Mouse (Mus musculus) splenic B cell, adult 2 months (primary cell): ENCODE measurements at regions not wholly inside any gene's neighbourhood (a gene's known extent, or its start where the extent isn't known, plus 50 kb on each side); places are given as distances from the start of the nearest gene placed in this dataset.

ENCODE experiments used
- DNase-seq: peaks from one replicate; pipeline ENCODE4 v3.0.0-alpha.2; 2011; ENCODE audit warnings: low read depth, low spot score
- H3K27me3 ChIP-seq: 2 replicates; pipeline ENCODE4 v1.6.1; 2012; ENCODE audit warnings: mild to moderate bottlenecking, low read length, moderate library complexity, mixed read lengths; ENCODE audit not compliant: control insufficient read depth, poor library complexity, insufficient read depth, severe bottlenecking
- H3K36me3 ChIP-seq: 2 replicates; pipeline ENCODE4 v1.6.1; 2012; ENCODE audit warnings: mild to moderate bottlenecking, low read length, moderate library complexity, mixed read lengths; ENCODE audit not compliant: control insufficient read depth, poor library complexity, insufficient read depth, severe bottlenecking

DNA sequence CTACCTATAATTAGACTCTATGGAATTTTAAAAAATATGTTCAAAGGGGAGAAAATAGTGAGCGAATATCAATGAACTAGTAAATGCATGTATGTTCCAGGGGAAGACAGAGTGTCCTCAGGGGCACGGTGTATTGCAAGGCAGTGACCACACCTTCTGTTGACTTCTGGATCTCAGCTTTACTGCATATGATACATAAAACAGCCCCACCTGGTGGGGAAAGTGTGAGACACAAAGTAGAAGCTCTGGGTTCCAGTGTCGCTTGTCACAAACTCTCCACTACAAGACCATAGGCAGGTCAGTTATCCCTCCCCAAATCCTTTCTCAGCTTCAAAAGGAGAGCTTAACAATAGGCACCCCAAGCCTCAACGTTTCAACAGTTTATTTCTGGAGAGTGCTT, 168.8 kb downstream of the Gm11361 start:
- Histone ChIP-seq H3K36me3 (no peaks in the 10 kb centered on the region), H3K27me3 (no peaks in the 10 kb centered on the region)
- peak; percentile 49 for DNase-seq

DNA sequence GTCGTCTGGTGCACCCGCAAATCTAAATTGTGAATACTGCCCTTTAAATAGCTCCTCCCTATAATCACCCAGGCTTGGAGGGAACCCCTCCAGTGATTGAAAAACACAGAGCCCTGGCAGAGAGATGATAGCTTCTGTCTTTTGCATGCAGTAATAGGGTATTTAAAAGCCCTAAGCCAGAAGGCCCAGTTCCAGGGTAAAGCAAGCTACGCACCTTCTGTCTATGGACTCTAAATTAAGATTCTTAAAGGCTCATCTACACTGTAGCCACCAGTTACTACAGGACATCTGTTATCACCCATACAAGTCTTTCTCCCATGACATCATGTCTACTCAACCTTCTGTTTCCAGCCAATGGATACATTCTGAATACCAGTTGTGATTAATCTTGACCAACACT, 167.8 kb downstream of the Gm11361 start:
- H3K27me3 ChIP-seq, result no peaks in the 10 kb centered on the region
- H3K36me3 ChIP-seq, result no peaks in the 10 kb centered on the region
- no peak for DNase-seq

DNA sequence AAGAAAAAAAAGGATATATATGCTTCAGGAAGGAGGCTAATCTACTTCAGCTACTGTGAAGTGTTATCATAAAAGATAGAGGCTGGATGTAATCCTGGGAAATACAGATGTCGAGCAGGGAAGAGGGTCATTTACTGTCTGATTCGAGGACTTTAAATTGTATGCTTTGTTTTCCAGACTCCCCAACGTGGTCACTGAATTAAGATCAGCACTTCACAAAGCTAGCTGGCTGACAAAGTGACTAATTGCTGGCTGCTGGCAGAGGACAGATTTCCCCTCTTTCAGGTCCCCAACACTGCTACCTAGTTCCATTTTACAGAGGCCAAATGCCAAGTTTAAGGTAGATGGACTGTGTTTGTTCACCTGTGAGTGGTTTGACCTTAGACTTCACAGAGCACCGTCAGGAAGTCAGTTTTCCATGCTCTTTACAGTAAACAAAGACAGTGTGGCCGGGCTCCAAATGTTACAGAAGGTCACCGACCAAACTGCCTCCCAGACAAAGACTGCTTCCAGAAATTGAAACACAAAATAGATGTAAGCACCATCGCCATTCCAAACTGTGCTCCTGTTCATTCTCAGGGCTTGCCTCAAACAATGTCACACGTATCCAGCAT, 167.2 kb downstream of the Gm11361 start:
- Histone ChIP-seq H3K36me3 (no peaks in the 10 kb centered on the region), H3K27me3 (no peaks in the 10 kb centered on the region)
- DNase-seq, result no peak

DNA sequence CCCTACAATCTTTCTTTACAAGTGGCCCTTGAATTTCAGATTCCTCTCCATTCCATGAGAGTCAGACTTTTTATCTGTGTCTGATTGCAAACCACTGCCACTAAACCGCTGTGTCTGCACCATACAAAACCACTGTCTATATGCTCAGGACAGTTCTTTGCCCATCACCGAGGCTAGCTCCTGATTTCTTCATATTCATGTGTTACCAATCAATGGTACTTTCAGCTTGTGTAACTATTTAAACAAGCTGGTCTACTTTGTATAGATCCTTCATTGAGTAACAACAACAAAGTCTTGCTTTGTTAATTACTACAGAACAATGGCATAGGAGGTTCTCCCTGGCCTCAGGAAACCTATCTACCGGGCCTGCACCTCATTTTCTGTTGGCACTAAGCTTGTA, 164.0 kb downstream of the Gm11361 start:
- Histone ChIP-seq H3K36me3 (no peaks in the 10 kb centered on the region), H3K27me3 (no peaks in the 10 kb centered on the region)
- no peak for DNase-seq

DNA sequence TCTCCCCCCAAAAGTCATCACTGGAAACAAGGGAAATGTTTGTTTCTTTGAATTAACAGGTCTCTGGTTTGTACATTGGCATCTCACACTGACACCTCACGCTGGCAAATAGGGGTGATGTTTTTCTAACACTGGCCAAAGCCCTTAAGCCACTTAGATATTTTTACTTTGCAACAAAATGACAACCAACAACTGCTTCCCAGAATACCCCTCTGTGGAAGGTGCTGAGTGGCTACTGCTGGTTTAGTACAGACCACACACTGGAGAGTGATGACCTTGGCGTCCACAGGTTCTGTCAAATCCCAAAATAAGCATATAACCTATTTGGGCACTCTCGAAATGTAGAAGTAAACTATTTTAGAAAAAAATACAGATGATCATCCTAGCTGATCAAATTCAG, 163.3 kb downstream of the Gm11361 start:
- Histone ChIP-seq H3K36me3 (no peaks in the 10 kb centered on the region), H3K27me3 (no peaks in the 10 kb centered on the region)
- no peak for DNase-seq

DNA sequence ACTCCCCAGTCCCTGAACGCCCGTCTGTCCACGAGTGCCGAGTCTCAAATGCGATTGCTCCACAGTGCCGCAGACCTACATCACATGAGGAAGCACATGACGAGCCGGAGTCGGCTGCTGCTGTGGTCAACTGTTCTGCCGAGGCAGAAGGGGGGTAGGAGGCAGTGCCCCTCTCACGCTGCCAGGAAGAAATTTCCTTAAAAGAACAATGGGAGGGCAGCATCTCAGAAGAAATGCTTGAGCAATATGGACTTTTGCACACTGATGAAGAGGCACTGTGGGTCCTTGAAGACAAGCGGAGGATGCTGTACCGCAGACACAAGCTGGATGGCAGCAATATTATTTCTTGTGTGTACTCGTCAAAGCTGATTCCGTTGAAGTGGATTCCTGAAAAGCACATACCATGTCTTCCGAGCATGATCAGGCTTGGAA, 162.6 kb downstream of the Gm11361 start:
- peak; percentile 70 for DNase-seq
- Histone ChIP-seq H3K36me3 (no peaks in the 10 kb centered on the region), H3K27me3 (no peaks in the 10 kb centered on the region)

DNA sequence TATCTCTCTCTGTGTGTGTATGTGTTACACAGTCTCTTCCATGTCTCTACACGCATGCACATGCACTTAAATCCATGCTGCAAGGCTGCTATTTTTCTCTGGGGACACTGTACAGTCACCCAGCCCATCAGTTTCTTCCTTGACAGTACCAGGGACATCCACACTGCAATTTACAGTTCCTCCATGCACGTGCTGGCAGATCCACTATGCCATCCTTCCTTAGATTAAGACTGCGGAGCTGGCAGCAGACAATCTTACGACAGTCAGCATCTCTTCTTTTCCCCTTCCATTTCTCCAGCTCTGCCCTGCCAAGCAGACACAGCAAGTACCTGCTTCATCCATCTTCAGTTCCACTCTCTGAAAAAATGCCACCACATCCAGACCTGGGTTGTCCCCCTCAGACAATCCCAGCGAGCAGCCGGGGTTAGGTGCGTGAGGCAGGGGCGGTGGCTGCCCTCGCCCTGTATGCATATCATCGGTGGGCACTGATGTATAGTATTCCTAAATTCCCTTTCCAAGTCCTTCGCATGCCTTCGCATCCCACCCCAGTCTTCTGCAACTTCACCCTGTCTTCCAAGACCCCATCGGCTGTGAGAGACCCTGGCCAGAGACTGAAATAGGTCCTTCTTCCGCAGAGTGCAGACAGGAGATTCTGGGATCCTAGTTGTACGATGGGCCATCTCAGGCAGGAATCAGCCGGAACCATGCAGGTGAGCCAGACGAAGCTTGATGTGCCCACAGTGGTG, 161.8 kb downstream of the Gm11361 start:
- no peak for DNase-seq
- Histone ChIP-seq H3K36me3 (no peaks in the 10 kb centered on the region), H3K27me3 (no peaks in the 10 kb centered on the region)

DNA sequence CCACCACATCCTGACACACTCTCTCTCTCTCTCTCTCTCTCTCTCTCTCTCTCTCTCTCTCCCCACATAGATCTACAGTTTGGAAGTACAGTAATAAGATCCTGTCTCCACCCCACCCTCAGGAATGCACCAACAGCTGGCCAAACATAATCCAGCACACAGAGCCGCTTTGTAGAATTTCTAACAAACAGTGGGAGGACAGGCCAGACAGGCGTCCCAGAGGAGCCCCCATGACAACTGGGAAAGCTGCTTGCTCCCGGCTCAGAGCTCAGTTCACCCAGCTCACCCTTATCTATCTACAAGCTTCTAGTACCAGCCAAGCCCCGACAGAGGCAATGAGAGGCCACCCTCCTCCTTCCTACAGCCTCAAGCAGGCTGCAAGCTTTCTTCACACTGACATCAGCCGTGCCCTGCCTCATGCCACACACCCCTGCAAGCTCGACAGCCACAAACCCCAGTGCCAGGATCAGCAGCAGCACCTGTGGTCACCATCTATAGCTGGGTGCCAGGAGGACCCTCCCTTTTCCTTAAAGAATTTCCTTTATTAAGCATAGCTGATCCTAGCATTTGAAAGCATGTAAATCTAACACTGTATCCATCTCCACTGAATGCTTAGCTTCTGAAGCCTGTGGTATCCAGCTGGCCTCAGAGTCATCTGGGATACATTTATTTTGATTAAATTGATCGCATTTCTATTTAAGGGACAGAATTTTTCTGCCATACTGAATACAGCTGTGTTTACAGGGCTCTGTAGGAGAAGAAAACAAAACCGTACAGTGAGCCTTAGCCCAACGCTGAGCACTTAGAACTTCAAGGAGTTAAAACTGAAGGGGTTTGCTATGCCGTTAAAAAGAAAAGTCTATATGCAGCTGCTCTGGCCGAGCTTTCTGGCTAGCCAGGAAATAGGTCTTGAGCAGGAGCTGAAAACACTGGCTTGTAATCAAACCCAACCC, 160.9 kb downstream of the Gm11361 start:
- Histone ChIP-seq H3K27me3 (no peaks in the 10 kb centered on the region), H3K36me3 (no peaks in the 10 kb centered on the region)

DNA sequence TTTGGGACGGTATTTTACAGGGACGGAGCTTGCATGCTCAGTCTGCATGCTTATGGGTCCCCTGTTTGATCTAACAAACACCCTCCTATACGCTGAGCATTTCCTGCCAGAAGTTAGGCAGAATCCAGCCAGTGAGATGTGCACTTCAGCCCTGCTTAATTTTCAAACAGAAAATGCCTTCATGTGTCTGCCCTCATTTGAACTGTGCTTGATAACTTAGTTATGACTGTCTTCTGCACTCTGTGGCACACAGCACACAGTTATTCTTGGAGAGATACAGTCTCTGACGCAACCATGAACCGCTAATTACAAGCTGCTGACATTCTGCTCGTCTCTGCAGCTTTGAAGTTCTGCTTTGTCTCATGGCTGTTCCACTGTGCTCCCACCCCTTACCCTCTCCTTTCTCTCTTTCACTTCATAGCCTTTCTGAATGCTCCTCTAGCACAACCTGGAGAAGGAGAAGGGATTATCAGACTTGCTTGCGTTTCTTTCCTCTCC, 160.2 kb downstream of the Gm11361 start:
- DNase-seq, result peak; percentile 15
- Histone ChIP-seq H3K36me3 (no peaks in the 10 kb centered on the region), H3K27me3 (no peaks in the 10 kb centered on the region)

More for the DNA sequence above, 160.9 kb downstream of the Gm11361 start:
- DNase-seq, result no peak

DNA sequence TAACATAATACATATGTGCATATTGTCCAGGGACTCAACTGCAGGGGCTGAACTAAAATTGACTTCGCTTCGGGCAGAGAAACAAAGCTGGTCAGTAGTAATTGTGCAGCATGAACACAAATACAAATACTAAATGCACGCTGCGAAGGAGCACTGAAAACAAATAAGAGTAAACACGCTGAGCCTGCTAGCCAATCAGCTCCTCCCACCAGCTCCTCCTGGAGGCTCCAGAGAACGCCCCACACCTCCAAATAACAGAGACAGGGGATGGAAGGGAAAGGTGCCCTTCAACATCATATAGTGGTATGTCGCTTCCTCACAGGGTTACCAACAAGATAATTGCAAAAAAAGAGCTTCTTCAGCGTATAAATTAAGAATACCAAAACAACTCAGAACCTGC, 159.6 kb downstream of the Gm11361 start:
- no peak for DNase-seq
- Histone ChIP-seq H3K36me3 (no peaks in the 10 kb centered on the region), H3K27me3 (no peaks in the 10 kb centered on the region)

DNA sequence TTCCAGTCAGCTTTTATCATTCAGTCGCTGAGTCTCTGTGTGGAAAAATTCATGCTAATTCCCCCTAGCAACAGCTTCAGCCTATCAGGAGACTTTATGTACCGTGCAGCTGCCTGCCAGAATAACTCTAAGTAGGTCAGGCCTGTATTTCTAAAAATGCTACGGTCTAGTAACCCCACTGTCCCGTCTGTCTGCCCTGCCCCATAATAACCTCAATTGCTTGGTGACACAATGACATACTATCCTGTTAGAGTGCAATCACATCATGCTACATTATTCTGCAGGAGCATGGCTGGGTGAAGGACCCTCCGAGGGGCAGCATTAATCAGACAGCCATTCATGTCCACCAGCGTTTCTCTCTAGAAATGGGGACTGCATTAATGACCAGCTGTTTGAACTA, 158.9 kb downstream of the Gm11361 start:
- Histone ChIP-seq H3K27me3 (no peaks in the 10 kb centered on the region), H3K36me3 (no peaks in the 10 kb centered on the region)
- peak; percentile 11 for DNase-seq

DNA sequence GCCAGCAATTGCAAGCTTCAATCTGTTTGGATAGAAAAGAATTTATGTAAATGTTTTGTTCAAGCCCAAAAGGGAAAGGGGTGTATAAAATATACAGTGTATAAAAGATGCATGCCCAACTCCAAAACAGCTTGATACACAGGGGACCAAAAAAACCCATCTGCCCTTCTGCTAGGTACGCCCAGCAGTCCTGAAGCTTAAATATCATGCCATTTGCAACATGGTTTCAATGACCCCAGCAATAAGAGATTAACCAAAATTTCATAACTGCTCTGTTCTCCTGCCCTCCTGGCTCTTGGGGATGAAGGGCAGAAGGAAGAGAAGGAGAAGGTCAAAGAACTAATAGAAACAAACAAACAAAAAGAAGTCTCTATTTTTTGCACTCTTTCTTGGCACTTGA, 158.4 kb downstream of the Gm11361 start:
- Histone ChIP-seq H3K27me3 (no peaks in the 10 kb centered on the region), H3K36me3 (no peaks in the 10 kb centered on the region)
- no peak for DNase-seq

DNA sequence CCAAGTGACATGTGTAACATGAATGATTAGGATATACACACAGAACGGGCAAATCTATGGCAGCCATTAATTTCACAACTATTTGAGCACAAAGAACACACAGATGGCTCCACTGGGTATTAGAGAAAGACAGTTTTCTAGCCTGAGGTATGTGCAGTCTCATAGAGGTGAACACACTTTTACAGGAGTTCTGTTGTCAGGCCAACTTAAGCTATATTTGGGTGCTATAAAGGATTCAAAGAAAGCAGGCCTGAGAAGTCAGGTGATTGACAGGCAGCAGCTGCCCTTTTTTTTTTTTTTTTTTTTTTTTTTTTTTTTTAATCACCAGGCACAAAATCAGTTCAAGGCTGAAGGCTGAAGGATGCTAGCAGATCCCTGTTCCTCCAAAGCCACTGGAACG, 153.0 kb downstream of the Gm11361 start:
- DNase-seq, result no peak
- Histone ChIP-seq H3K27me3 (no peaks in the 10 kb centered on the region), H3K36me3 (no peaks in the 10 kb centered on the region)

DNA sequence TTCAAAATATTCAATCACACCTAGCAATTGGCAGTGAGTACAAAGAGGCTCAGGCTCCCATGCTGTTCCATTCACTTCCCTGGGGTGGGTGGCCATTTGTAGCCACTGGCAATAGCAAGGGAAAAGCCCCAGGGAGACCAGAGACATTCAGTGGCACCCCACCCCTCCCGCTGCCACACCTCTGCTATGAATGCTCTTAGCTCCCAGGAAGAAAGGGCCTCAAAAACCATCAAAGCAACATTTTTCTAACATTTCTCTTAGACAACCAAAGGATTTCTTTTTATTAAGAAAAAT, 152.2 kb downstream of the Gm11361 start:
- no peaks in the 10 kb centered on the region for H3K27me3 ChIP-seq
- DNase-seq, result no peak
- H3K36me3 ChIP-seq, result no peaks in the 10 kb centered on the region
